Mouse (Mus musculus) liver, adult 2 months (tissue): ENCODE measurements around the gene Syt9. TPM values are rescaled to one million over a fixed set of nuclear protein-coding genes. Genes with fewer than 3 reads are reported as not detected.

Source experiments
- DNase-seq: peaks from one replicate; pipeline ENCODE4 v3.0.0-alpha.2; 2011; ENCODE audit warnings: low read depth, low spot score; ENCODE audit errors: extremely low read depth
- H3K27ac ChIP-seq: fragments of 200-500 bp; replicated peaks from 2 replicates; pipeline ENCODE4 v1.5.1; 2012; ENCODE audit warnings: low read depth, mild to moderate bottlenecking, control low read depth, inconsistent platforms, low read length; ENCODE audit not compliant: insufficient read depth
- H3K27me3 ChIP-seq: fragments of 200-500 bp; 2 replicates; pipeline ENCODE4 v1.6.1; 2012; ENCODE audit warnings: mild to moderate bottlenecking, moderate library complexity, low read length, inconsistent platforms; ENCODE audit not compliant: control insufficient read depth, insufficient read depth
- H3K36me3 ChIP-seq: fragments of 200-500 bp; 2 replicates; pipeline ENCODE4 v1.6.1; 2012; ENCODE audit warnings: low read length, inconsistent platforms; ENCODE audit not compliant: control insufficient read depth, insufficient read depth
- H3K4me1 ChIP-seq: fragments of 200-500 bp; 2 replicates; pipeline ENCODE4 v1.6.1; 2011; ENCODE audit warnings: low read length; ENCODE audit not compliant: control insufficient read depth, insufficient read depth
- H3K4me3 ChIP-seq: fragments of 200-500 bp; 2 replicates; pipeline ENCODE4 v1.5.1; 2011; ENCODE audit warnings: low read depth, mild to moderate bottlenecking, control low read depth, low read length, moderate library complexity; ENCODE audit not compliant: insufficient read depth
- H3K79me2 ChIP-seq: fragments of 200-500 bp; 2 replicates; pipeline ENCODE4 v1.6.1; 2012; ENCODE audit warnings: inconsistent platforms, mild to moderate bottlenecking, low read length, moderate library complexity; ENCODE audit not compliant: control insufficient read depth, insufficient read depth
- H3K9ac ChIP-seq: fragments of 200-500 bp; 2 replicates; pipeline ENCODE4 v1.6.1; 2012; ENCODE audit warnings: low read depth, mild to moderate bottlenecking, control low read depth, inconsistent platforms, low read length
- CTCF ChIP-seq: fragments of 200-500 bp; IDR thresholded peaks from 2 replicates; pipeline ENCODE4 v1.5.1; 2011; ENCODE audit warnings: low read depth, low read length, control low read depth
- POLR2A ChIP-seq: fragments of 200-500 bp; IDR thresholded peaks from 2 replicates; pipeline ENCODE4 v1.6.1; 2011; ENCODE audit warnings: low read length, control low read depth; ENCODE audit not compliant: insufficient read depth; ENCODE audit errors: extremely low read depth
- WGBS: fragments of 180-500 bp; shearing (Covaris S2); methylation state at CpG from one replicate; pipeline ENCODE4 v1.1.7; 2018; 5-methylcytosine and 5-hydroxymethylcytosine counted together
- polyA plus RNA-seq: library from polyadenylated mRNA; depleted of rRNA; stranded (reverse); fragments of >200 nt; gene quantifications from 2 replicates; pipeline ENCODE4 v1.2.3, GENCODE M21; 2012
- total RNA-seq: library from RNA; depleted of rRNA; stranded (reverse); fragments of >200 nt; gene quantifications from 2 replicates; pipeline ENCODE4 v1.2.3, GENCODE M21; 2014

Syt9 gene
- total and polyA plus RNA-seq, 2 experiments = 0.28 to 0.45 TPM

- no peak for TF ChIP-seq POLR2A
- no peak for TF ChIP-seq CTCF
- no peak overlapping the region for H3K4me3 ChIP-seq
- H3K27ac ChIP-seq = no peak overlapping the region
- H3K4me1 ChIP-seq = no peaks in the 10 kb centered on the region
- H3K9ac ChIP-seq = no peak overlapping the region
- H3K79me2 ChIP-seq = no peaks in the 10 kb centered on the region
- no peak for DNase-seq
- 88% methylated on average over 6 of the region's 6 CpGs for WGBS
- no peaks in the 10 kb centered on the region for H3K36me3 ChIP-seq
- H3K27me3 ChIP-seq = no peaks in the 10 kb centered on the region
These were observed 150.9 kb downstream of the Syt9 start for GRCm38 (mm10) chr7:107521411-107521810.

- no peaks in the 10 kb centered on the region for H3K79me2 ChIP-seq
- TF ChIP-seq POLR2A (no peak), CTCF (peak; percentile 54)
- WGBS = 6% methylated on average over 1 of the region's 1 CpGs
- H3K4me1 ChIP-seq = peaks cover 2% of the 10 kb centered on the region; the same call in 1 of the 2 replicates
- no peak overlapping the region for H3K27ac ChIP-seq
- no peaks in the 10 kb centered on the region for H3K36me3 ChIP-seq
- no peaks in the 10 kb centered on the region for H3K27me3 ChIP-seq
- H3K9ac ChIP-seq = no peak overlapping the region
- H3K4me3 ChIP-seq = no peak overlapping the region
- peak; percentile 13 for DNase-seq
These were observed 155.8 kb downstream of the Syt9 start for GRCm38 (mm10) chr7:107526299-107526698.

GRCm38 (mm10) chr7:107528169-107528772 lies 157.7 kb downstream of the Syt9 start:
- Histone ChIP-seq H3K4me3 (no peak overlapping the region), H3K79me2 (no peaks in the 10 kb centered on the region), H3K27ac (no peak overlapping the region), H3K9ac (no peak overlapping the region), H3K27me3 (no peaks in the 10 kb centered on the region), H3K4me1 (peaks cover 2% of the 10 kb centered on the region; the same call in 1 of the 2 replicates), H3K36me3 (no peaks in the 10 kb centered on the region)
- TF ChIP-seq POLR2A = no peak
- no peak for TF ChIP-seq CTCF
- DNase-seq = peak; percentile 40
- WGBS = 86% methylated on average over 3 of the region's 3 CpGs

GRCm38 (mm10) chr7:107529364-107529763 lies 158.8 kb downstream of the Syt9 start:
- H3K4me3 ChIP-seq = no peak overlapping the region
- no peaks in the 10 kb centered on the region for H3K27me3 ChIP-seq
- H3K36me3 ChIP-seq = no peaks in the 10 kb centered on the region
- no peak overlapping the region for H3K27ac ChIP-seq
- H3K4me1 ChIP-seq = peaks cover 2% of the 10 kb centered on the region; the same call in 1 of the 2 replicates
- 74% methylated on average over 5 of the region's 5 CpGs for WGBS
- TF ChIP-seq CTCF = no peak
- no peak for TF ChIP-seq POLR2A
- no peaks in the 10 kb centered on the region for H3K79me2 ChIP-seq
- no peak for DNase-seq
- H3K9ac ChIP-seq = no peak overlapping the region

- no peak for DNase-seq
These were observed 164.8 kb downstream of the Syt9 start for GRCm38 (mm10) chr7:107535311-107535710.

GRCm38 (mm10) chr7:107536516-107536915 lies 166.0 kb downstream of the Syt9 start:
- DNase-seq = no peak
- no peaks in the 10 kb centered on the region for H3K79me2 ChIP-seq
- H3K27me3 ChIP-seq = no peaks in the 10 kb centered on the region
- no peak overlapping the region for H3K9ac ChIP-seq
- H3K27ac ChIP-seq = no peak overlapping the region
- WGBS = 74% methylated on average over 6 of the region's 6 CpGs
- H3K36me3 ChIP-seq = no peaks in the 10 kb centered on the region
- TF ChIP-seq CTCF = no peak
- no peak for TF ChIP-seq POLR2A
- H3K4me3 ChIP-seq = no peak overlapping the region
- H3K4me1 ChIP-seq = no peaks in the 10 kb centered on the region

More at GRCm38 (mm10) chr7:107535311-107535710, 164.8 kb downstream of the Syt9 start:
- Histone ChIP-seq H3K9ac (no peak overlapping the region), H3K36me3 (no peaks in the 10 kb centered on the region), H3K79me2 (no peaks in the 10 kb centered on the region), H3K27ac (no peak overlapping the region), H3K4me1 (no peaks in the 10 kb centered on the region), H3K4me3 (no peak overlapping the region), H3K27me3 (no peaks in the 10 kb centered on the region)
- TF ChIP-seq POLR2A = no peak
- no peak for TF ChIP-seq CTCF
- WGBS = 82% methylated on average over 4 of the region's 4 CpGs
